Mouse (Mus musculus) left cerebral cortex, postnatal 25 days (tissue): Measurements from ENCODE around the gene St6galnac3. TPM values are rescaled to one million over a fixed set of nuclear protein-coding genes. Genes with fewer than 3 reads are reported as not detected.
"Not testable (repeated sequence)": the region's sequence is repeated elsewhere in the genome, so short reads cannot be mapped to it uniquely, and the experiment has no call there.

ENCODE experiments used
- DNase-seq, 2 experiments: peaks; one replicate each; pipeline ENCODE4 v3.0.0; 2022; ENCODE audit warnings: low spot score in 2 of 2, mixed read lengths in 1 of 2
- intact Hi-C: fragments of 180-260 bp; cut with DNase I; formaldehyde crosslinking; loops from one replicate; pipeline ENCODE4 v1.15.1; 2025
- total RNA-seq, 2 experiments: library from RNA; stranded (reverse); gene quantifications; 2 replicates each; pipeline ENCODE4 v1.2.3; 2021

St6galnac3 gene
- 10 to 100 TPM; 13.6 to 14.7 TPM for total RNA-seq

DNA sequence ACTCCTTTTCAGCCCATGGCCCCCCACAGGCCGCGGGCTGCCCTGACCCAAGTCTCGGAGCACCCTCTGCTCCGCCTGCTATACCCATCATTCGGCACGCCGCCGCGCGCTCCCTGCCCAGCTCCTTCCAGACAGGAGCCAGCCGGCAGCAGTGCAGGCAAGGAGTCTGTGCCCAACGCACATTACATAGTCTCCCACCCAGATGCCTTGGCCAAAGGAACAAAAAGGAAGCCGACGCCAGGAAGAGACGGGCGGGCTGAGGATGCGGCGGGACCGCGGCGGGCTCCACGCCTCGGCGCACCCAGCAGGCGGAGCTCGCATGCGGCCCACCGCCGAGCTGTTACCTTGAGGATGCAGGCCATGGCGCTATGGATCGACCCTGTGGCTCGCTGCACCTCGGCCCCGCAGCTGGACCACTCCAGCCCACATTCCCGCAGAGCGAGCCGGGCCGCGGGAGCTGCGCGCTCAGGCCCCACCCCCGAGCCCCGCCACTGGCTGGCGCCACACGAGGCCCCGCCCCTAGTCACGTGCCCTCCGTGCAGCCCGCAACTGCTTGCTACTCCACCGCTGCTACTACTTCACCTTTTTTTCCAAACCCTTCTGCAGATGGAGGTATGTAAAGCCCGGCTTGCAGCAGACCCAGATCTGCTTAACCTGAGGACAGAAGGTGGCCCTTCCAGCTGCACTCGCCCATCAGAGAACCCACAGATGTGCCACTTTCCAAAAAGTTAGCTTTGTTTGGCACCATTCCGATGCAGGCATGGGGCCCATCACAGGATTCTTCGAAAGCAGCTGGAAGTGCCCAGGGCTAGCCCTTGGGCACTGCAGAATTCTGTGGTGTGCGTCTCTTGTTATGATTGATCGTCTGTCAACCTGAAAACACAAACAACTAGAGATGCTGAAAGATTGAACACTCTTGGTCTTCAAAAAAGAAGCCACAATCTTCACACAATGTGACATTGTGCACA, at the start of gene St6galnac3:
St6galnac3 (minus strand) TSS at position 474 of the 968 bp plus-strand sequence.
- peak; percentile 84 to 89 for DNase-seq
- intact Hi-C loops: loop anchor here (5.0 kb wide), 1 partner anchor 77 kb away; no protein-coding TSS in a partner anchor

DNA sequence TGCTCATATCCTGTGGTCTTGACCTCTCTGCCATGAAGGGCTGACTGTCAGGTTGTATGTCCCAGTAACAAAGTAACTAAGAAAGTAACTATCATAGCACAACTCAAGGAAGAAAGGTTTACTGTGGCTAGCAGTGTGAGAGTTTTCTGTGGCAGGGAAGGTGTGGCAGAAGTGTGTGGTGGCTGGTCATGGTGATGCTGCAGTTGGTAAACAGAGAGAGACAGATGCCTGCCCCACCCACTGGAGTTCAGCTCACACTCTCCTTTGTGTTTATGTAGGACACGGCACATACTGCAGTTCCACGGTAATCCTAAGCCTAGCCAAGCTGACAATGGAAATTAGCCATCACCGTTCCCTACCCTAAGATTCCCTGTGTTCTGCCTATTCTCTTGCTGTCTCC, 49.6 kb upstream of the St6galnac3 start:
- DNase-seq: no peak
- intact Hi-C loops: no loop called here

DNA sequence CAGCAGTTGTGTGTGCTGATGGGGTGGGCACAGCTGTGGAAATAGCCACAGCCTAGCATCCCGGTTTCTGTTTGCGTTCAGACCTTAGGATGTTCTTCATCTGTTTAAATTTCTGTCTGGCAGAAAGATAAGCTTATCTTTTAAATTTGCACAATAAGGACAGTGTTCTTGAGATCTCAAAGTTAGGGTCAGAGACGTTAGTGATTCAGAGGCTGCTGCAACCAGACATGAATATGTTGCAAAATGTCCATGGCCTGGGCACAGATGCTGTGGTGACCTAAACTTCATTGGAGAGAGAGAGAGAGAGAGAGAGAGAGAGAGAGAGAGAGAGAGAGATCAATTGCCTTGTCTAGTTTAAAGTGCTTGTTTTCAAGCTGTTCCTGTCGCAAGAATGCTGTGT, 46.5 kb upstream of the St6galnac3 start:
- intact Hi-C loops: no loop called here
- DNase-seq: no peak

- intact Hi-C loops: no loop called here
- no peak for DNase-seq
Measured at GRCm38 (mm10) chr3:153770573-153770972, 45.6 kb upstream of the St6galnac3 start.

- intact Hi-C loops: no loop called here
Measured at GRCm38 (mm10) chr3:153769220-153769619, 44.2 kb upstream of the St6galnac3 start.

GRCm38 (mm10) chr3:153765171-153765570, 40.2 kb upstream of the St6galnac3 start:
- intact Hi-C loops: no loop called here
- DNase-seq: no peak

More at GRCm38 (mm10) chr3:153769220-153769619, 44.2 kb upstream of the St6galnac3 start:
- no peak for DNase-seq

DNA sequence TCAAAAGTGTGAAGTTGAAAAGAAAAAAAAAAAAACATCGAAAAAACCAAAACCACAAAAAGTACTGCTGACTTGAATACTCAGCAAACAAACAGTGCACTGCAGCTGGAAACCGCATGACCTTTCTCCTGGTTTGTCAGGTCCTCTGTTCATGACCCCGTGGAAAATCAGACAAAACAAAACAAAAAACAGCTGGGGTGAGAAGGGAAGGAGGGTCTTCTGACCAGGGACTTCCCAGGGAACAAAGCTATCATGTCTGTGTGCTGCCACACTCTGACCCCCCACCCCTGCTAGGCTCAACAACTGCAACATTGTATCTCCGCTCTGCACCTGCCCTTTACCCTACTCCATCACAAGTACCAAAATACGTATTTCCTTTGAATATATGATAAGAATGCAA, 39.8 kb upstream of the St6galnac3 start:
- DNase-seq: no peak
- intact Hi-C loops: no loop called here

DNA sequence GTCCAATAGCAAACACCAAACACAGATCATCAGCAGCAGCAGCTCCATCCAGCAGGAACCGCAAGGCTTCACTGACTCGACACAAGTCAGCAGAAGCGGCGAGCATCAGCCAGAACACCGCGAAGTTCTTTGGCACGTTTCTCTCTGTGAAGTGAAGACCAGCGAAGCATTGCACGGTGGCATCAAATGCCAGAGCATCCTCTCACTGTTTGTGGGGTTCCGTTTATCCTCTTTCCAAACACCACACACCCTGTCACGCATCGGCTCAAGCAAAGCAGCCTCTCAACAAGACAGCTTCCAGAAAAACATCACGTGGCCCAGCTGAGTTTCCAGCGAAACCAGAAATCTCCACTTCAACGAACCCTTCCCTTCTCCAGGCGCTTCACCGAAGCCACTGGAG, 36.2 kb upstream of the St6galnac3 start:
- intact Hi-C loops: no loop called here

DNA sequence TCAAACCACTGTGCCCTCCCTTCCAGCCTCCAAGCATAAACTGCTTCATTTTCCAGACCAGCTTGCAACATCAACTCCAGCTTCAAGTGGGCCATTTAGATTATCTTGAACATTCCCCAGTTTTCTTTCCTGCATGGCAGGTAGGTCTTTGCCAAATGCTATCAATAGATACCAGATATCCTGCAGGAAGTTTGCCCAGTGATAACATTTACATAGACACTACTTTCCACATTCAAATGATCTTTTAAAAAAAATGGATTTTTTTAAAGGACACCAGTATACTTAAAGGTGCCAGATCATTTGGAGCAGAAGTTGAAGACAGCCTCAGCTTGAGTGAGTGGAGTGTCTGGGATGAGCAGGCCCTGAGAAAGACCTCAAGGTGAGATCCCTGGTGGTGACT, 34.3 kb upstream of the St6galnac3 start:
- no peak for DNase-seq
- intact Hi-C loops: no loop called here

More for the DNA sequence above, 36.2 kb upstream of the St6galnac3 start:
- no peak for DNase-seq

DNA sequence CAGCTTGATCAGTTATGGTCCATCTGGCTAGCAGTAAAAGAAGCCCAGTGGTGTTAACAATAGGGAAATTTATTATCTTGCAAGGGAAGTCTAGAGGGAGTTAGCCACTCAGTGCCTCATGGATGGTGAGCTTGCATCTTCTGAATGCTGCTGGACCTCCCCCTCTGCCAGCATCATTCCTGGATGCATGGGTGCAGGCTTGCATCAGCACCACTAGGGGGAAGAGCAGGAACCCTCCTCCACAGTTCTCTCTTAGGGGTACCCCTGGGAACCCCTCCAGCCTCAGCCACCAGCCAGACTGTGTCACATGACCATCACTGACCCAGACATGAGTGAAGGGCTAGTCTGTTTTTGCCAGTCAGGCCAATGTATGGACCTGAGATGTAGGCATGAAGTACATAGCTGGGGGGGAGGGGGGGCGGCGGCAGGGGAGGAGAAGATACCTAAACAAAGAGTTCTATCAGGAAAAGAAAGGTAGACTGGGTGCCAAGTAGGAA, 31.6 kb upstream of the St6galnac3 start:
- intact Hi-C loops: no loop called here

DNA sequence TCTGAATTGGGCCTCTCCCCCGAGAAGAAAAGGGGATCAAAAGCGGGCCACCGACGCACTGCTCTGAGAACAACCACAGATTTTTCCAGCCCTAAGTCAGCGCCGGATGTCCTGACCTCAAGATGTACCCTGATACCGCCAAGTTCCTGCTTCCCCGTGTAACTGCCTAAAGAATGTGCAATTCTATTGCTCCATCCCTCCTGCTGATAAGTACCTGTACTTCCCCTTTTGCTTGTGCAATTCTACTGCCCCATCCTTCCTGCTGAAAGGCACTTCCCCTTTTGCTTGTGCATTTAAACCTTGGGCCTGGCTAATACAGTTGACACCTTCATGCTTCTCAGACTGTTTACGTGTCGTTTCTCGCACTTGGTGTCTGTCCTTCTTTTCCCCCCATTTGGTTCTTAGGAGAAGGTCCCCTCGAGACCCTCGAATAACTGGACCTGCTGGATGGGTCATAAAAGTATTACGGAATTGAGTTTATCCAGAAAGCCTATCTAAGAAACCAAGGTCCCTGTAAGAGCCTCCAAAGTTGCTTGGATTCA, 30.9 kb upstream of the St6galnac3 start:
- intact Hi-C loops: not testable (repeated sequence)

More for the DNA sequence above, 31.6 kb upstream of the St6galnac3 start:
- DNase-seq: no peak

GRCm38 (mm10) chr3:153751435-153751834, 26.5 kb upstream of the St6galnac3 start:
- no peak for DNase-seq
- intact Hi-C loops: no loop called here

More for the DNA sequence above, 30.9 kb upstream of the St6galnac3 start:
- not testable (repeated sequence) for DNase-seq

DNA sequence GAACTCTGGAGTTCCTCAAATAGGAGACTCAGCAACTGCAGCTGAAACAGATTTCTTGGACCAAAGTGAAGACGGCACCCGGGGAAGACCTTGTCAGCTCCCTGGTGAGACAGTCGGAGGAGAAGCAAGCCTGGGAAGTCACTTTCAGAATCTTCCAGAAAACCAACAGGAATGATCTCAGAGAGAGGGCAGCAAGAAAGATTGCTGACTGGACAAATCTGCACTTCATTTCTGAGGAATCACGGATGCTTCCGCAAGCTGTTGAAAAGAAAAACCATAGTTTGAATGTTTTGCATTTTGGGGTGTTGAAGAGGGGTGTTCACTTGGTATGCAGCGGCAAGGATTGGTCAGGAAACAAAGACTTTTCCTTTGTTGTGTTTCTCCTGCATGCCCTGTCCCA, 24.4 kb upstream of the St6galnac3 start:
- DNase-seq: no peak
- intact Hi-C loops: no loop called here

- intact Hi-C loops: no loop called here
- DNase-seq: no peak
Measured at GRCm38 (mm10) chr3:153748293-153748692, 23.3 kb upstream of the St6galnac3 start.

DNA sequence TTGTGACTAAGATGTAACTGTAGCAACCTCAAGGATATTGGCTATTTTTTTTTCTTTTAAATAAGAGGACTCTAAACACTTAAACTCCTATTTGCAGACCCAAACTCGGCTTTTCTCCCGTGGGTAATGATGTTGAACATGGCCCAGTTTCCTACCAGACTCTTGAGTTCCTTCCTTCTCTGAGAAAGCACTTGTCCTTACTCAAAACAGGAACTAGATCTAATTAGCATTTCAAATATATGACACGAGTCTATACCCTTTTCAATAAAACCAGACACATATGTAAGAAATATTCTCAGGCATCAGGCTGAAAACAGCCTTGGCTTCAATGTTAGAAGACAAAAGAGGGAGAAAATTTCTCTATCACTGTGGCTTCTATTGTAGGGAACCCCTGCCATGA, 20.1 kb upstream of the St6galnac3 start:
- intact Hi-C loops: no loop called here
- no peak for DNase-seq

GRCm38 (mm10) chr3:153744447-153744846, 19.5 kb upstream of the St6galnac3 start:
- intact Hi-C loops: no loop called here
- DNase-seq: no peak

DNA sequence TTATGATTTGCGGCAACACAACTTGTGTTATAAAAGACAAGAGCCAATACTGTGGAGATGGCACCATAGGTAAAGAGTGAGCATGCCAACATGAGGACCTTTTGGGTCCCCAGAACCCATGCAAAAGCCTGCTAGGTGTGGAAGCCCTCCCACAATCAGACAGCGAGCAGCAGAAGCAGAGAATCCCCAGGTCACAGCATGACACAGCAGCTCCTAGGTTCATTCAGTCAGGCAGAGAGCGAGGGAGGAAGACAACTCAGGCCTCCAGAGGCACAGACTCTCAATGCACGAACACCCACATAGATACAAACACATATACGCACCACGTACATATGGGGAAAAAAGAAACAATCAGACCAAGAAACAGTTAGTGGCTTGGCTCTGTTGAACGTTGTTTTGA, 16.8 kb upstream of the St6galnac3 start:
- no peak for DNase-seq
- intact Hi-C loops: no loop called here

GRCm38 (mm10) chr3:153739351-153739750, 14.4 kb upstream of the St6galnac3 start:
- no peak for DNase-seq
- intact Hi-C loops: no loop called here

- intact Hi-C loops: no loop called here
- no peak for DNase-seq
Measured at GRCm38 (mm10) chr3:153738421-153738820, 13.4 kb upstream of the St6galnac3 start.

DNA sequence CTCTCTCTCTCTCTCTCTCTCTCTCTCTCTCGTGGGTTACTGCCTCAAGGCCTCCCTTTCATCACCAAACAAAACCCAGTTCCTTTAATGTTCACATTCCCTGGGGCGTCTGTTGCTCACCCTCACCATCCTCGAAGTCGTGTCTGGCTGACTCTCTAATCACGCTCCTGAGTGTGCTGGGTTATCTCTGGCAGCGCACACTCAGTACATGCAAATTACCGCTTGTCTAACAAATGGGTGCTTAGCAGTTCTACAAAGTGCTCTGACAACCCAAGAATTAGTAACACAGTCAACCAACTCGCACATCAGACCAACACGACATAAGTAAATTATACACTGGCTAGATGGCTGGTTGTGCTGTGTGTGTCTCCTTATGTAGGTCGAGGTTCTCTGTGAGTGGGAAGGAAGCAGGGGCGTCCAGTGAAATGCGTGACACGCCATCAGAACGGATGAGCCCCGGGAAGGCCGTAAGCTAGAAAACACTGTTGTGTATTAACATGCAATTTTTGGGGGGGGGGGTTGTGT, 11.8 kb upstream of the St6galnac3 start:
- intact Hi-C loops: no loop called here

More for the DNA sequence above, 11.8 kb upstream of the St6galnac3 start:
- DNase-seq: no peak
